Mouse (Mus musculus) ES-E14 (cell line): Measurements from ENCODE around the gene Chp1.
"Not testable (repeated sequence)": the region's sequence is repeated elsewhere in the genome, so short reads cannot be mapped to it uniquely, and the experiment has no call there.

Experiments
- MAFK ChIP-seq: IDR thresholded peaks from 2 replicates; pipeline ENCODE4 v1.6.1; 2014; ENCODE audit warnings: mild to moderate bottlenecking, low read depth, low read length, inconsistent platforms; ENCODE audit not compliant: insufficient read depth
- ZC3H11A ChIP-seq: IDR thresholded peaks from 2 replicates; pipeline ENCODE4 v1.6.1; 2012; ENCODE audit warnings: low read depth, mild to moderate bottlenecking, inconsistent platforms, low read length, borderline replicate concordance

DNA sequence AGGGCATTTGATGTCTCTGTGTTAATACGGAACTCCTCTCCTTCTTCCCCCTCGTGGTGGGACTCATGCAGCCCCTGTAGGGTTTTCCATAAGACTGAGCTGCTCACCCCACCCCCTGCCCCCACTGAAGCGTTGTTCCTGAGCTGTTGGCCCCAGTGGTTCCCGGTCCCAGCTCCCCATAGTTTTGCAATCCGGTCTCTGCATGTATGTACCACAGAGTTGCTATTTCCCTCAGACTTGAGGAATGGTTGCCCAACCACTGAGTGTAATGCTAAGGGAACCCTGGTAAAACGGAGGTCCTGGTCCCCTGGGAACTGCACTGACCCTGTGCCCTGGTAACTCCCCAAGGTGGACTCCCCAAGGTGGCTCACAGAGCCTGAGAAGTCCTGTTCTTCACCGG is 39.0 kb upstream of the Chp1 start:
- not testable (repeated sequence) for TF ChIP-seq ZC3H11A, MAFK
